Mouse (Mus musculus) Patski (cell line): ENCODE measurements around the gene Pigb. TPM values are rescaled to one million over a fixed set of nuclear protein-coding genes. Genes with fewer than 3 reads are reported as not detected.

Experiments used
- ATAC-seq: fragments of 100-300 bp; one replicate; pipeline ENCODE4 v1.8.0; 2021
- CTCF ChIA-PET: fragments of 350-600 bp; sonication (Branson Sonifier 250); formaldehyde crosslinking; loops from one replicate; lab custom pipeline; 2022; ENCODE audit warnings: inconsistent platforms; lab: Charles Lee
- POLR2A ChIA-PET: fragments of 350-600 bp; sonication (Branson Sonifier 250); formaldehyde crosslinking; loops from one replicate; lab custom pipeline; 2022; ENCODE audit warnings: antibody characterized with exemption, inconsistent platforms; lab: Charles Lee
- DNase-seq: peaks from one replicate; pipeline ENCODE4 v3.0.0-alpha.2; 2011; ENCODE audit warnings: low read depth, low spot score
- H3K27me3 ChIP-seq: fragments of 371-371 bp; one replicate; pipeline ENCODE4 v1.5.1; 2021
- CTCF ChIP-seq: fragments of 100-300 bp; IDR thresholded peaks from one replicate; pipeline ENCODE4 v1.5.1; 2021
- in situ Hi-C: fragments of 300-500 bp; cut with MboI; formaldehyde crosslinking; loops from 3 replicates; pipeline ENCODE4 v1.11.1; 2018; ENCODE audit warnings: low pct_unique_long_range_greater_than_20kb, mixed read lengths
- polyA plus RNA-seq: library from polyadenylated mRNA; unstranded; gene quantifications from one replicate; pipeline ENCODE4 v1.2.3, GENCODE M21; 2021

The Pigb gene
- polyA plus RNA-seq, 1 experiment from 2014 or later = 23.3 TPM

- CTCF ChIA-PET = interaction anchor here (0.8 to 1.4 kb wide), 2 partner anchors 29 to 48 kb away, joined by 3 read pairs; partner anchors contain the start of gene Rab27a
- no peak for DNase-seq
- in situ Hi-C loops = no loop called here
- no peak for ATAC-seq
- TF ChIP-seq CTCF = no peak
- H3K27me3 ChIP-seq = no peaks in the 10 kb centered on the region
- POLR2A ChIA-PET = interaction anchor here (1.1 kb wide), 1 partner anchor 10 kb away, joined by 3 read pairs; no protein-coding TSS in a partner anchor
Measured at GRCm38 (mm10) chr9:72996167-72996566, 44.0 kb downstream of the Pigb start.

- no peak for DNase-seq
- H3K27me3 ChIP-seq = no peaks in the 10 kb centered on the region
- no peak for TF ChIP-seq CTCF
- ATAC-seq = no peak
- in situ Hi-C loops = no loop called here
- ChIA-PET POLR2A (no interaction called here), CTCF (no interaction called here)
Measured at GRCm38 (mm10) chr9:72992576-72992975, 47.6 kb downstream of the Pigb start.

- in situ Hi-C loops = no loop called here
- ChIA-PET CTCF (no interaction called here), POLR2A (no interaction called here)
- no peak for TF ChIP-seq CTCF
- H3K27me3 ChIP-seq = no peaks in the 10 kb centered on the region
- DNase-seq (no peak), ATAC-seq (no peak)
Measured at GRCm38 (mm10) chr9:72991420-72991819, 48.8 kb downstream of the Pigb start.

- ATAC-seq = no peak
- DNase-seq = no peak
- POLR2A ChIA-PET = no interaction called here
- CTCF ChIA-PET = interaction anchor here (1.3 to 1.7 kb wide), 3 partner anchors 9 to 56 kb away, joined by 4 to 6 read pairs (median 5); partner anchors contain the start of gene Rab27a
- in situ Hi-C loops = no loop called here
- no peak for TF ChIP-seq CTCF
- no peaks in the 10 kb centered on the region for H3K27me3 ChIP-seq
Measured at GRCm38 (mm10) chr9:72988706-72989105, 51.5 kb downstream of the Pigb start.

GRCm38 (mm10) chr9:72987703-72988102 lies 52.5 kb downstream of the Pigb start:
- DNase-seq = no peak
- ChIA-PET POLR2A (no interaction called here), CTCF (interaction anchor here (1.4 kb wide), 1 partner anchor 10 kb away, joined by 6 read pairs; no protein-coding TSS in a partner anchor)
- no peak for ATAC-seq
- in situ Hi-C loops = no loop called here
- H3K27me3 ChIP-seq = no peaks in the 10 kb centered on the region
- no peak for TF ChIP-seq CTCF

- no peaks in the 10 kb centered on the region for H3K27me3 ChIP-seq
- DNase-seq = peak; percentile 82
- peak; percentile 53 for TF ChIP-seq CTCF
- ChIA-PET POLR2A (interaction anchor here (1.0 kb wide), 1 partner anchor 10 kb away, joined by 3 read pairs; no protein-coding TSS in a partner anchor), CTCF (interaction anchor here (1.2 to 1.9 kb wide), 3 partner anchors 10 to 13 kb away, joined by 4 read pairs; no protein-coding TSS in a partner anchor)
- in situ Hi-C loops = no loop called here
- peak; percentile 94 for ATAC-seq
Measured at GRCm38 (mm10) chr9:72985250-72986220, 54.6 kb downstream of the Pigb start, which contains the start of the genes Ccpg1os and Ccpg1. Gene Ccpg1os (minus strand): TSS chr9:72985382. Gene Ccpg1 (plus strand): TSS chr9:72985429.

GRCm38 (mm10) chr9:72983066-72983465 lies 57.1 kb downstream of the Pigb start:
- ATAC-seq (no peak), DNase-seq (no peak)
- POLR2A ChIA-PET = no interaction called here
- CTCF ChIA-PET = no interaction called here
- H3K27me3 ChIP-seq = no peaks in the 10 kb centered on the region
- peak; percentile 40 for TF ChIP-seq CTCF
- in situ Hi-C loops = no loop called here

GRCm38 (mm10) chr9:72975242-72975641 lies 64.9 kb downstream of the Pigb start:
- in situ Hi-C loops = no loop called here
- POLR2A ChIA-PET = no interaction called here
- DNase-seq (no peak), ATAC-seq (peak; percentile 90)
- no peaks in the 10 kb centered on the region for H3K27me3 ChIP-seq
- CTCF ChIA-PET = interaction anchor here (1.2 to 1.8 kb wide), 4 partner anchors 9 to 16 kb away, joined by 3 to 5 read pairs (median 4); partner anchors contain the start of genes Dyx1c1 and Gm44503
- TF ChIP-seq CTCF = no peak

GRCm38 (mm10) chr9:72974734-72975133 lies 65.4 kb downstream of the Pigb start:
- ATAC-seq (no peak), DNase-seq (no peak)
- ChIA-PET POLR2A (no interaction called here), CTCF (interaction anchor here (1.1 to 1.8 kb wide), 5 partner anchors 9 to 117 kb away, joined by 3 to 5 read pairs (median 4); partner anchors contain the start of genes Dyx1c1 and Gm44503)
- no peaks in the 10 kb centered on the region for H3K27me3 ChIP-seq
- in situ Hi-C loops = no loop called here
- no peak for TF ChIP-seq CTCF

GRCm38 (mm10) chr9:72972984-72973383 lies 67.2 kb downstream of the Pigb start:
- ChIA-PET POLR2A (no interaction called here), CTCF (interaction anchor here (1.5 kb wide), 1 partner anchor 13 kb away, joined by 4 read pairs; the partner anchor contains the start of genes Ccpg1 and Ccpg1os)
- in situ Hi-C loops = no loop called here
- no peak for ATAC-seq
- H3K27me3 ChIP-seq = no peaks in the 10 kb centered on the region
- no peak for DNase-seq
- TF ChIP-seq CTCF = peak; percentile 27
